Mouse (Mus musculus): Measurements from ENCODE around the gene Tm9sf1.

Gene Tm9sf1

DNA sequence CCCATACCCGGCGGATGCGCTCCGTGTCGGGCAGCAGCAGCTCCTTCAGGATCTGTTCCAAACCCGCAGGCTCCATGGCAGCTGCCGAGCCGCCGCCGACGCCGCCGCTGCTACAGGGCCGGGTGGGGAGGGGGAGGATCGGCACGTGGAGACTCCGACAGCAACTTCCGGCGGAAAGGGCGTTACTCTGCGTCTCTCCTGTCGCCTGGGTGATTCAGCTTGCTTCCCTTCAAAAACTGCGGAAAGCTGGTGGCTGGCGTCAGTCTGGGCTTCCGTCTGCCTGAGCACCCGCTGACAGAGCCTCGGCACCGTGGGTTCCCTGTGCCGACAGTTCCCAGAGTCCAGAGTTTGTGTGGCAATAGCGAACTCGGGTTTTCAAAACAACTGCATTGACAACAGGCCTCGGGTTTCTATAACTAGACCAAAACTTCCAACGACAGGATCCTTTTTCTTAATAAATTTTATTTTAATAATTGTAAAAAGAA is 8.0 kb downstream of the Tm9sf1 start, which contains the start of gene Ipo4:
Gene Ipo4 (minus strand): TSS at position 435 of the 485 bp plus-strand sequence.
- CTCF ChIA-PET = interaction anchor here (0.6 kb wide), 1 partner anchor 1402 kb away, joined by 3 read pairs; no protein-coding TSS in a partner anchor

GRCm38 (mm10) chr14:55634874-55635522 is 8.6 kb downstream of the Tm9sf1 start:
- CTCF ChIA-PET = interaction anchor here (0.7 kb wide), 1 partner anchor 110 kb away, joined by 3 read pairs; no protein-coding TSS in a partner anchor

- CTCF ChIA-PET = interaction anchor here (0.6 kb wide), 1 partner anchor 113 kb away, joined by 3 read pairs; no protein-coding TSS in a partner anchor
Measured at GRCm38 (mm10) chr14:55629312-55629711, 14.3 kb downstream of the Tm9sf1 start.

GRCm38 (mm10) chr14:55628077-55628827 is 15.4 kb downstream of the Tm9sf1 start:
- CTCF ChIA-PET = no interaction called here

DNA sequence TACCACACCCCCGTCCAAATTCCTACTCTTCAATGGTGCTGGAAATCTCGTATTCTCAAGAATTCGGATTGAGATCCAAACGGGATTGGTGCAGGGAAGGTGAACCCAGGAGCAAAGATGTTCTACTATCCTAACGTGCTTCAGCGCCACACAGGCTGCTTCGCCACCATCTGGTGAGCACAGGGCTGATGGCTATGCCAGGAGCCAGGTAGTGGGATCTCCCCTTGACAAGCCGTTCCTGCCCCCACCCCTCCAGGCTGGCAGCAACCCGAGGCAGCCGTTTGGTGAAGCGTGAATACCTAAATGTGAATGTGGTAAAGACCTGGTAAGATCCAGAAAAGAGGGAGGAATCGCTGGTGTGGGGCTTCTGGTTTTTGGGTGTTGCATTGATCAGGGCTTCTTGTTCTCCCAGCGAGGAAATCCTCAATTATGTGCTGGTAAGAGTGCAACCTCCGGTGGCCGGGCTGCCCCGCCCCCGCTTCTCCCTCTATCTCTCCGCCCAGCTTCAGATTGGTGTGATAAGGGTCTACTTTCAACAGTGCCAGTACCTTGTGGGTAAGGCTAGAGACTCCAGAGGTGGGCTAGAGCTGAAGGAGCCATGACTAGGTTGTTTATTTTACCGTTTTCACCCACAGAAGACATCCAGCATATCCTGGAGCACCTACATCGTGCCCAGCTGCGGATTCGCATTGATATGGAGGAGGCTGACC is 25.0 kb downstream of the Tm9sf1 start:
- CTCF ChIA-PET = interaction anchor here (0.5 kb wide), 1 partner anchor 26 kb away, joined by 5 read pairs; no protein-coding TSS in a partner anchor

GRCm38 (mm10) chr14:55617822-55618221 is 25.8 kb downstream of the Tm9sf1 start, which contains the start of gene Rec8:
Rec8 (plus strand) TSS chr14:55618037.
- CTCF ChIA-PET = interaction anchor here (0.6 to 0.8 kb wide), 2 partner anchors 163 to 1064 kb away, joined by 3 to 12 read pairs; no protein-coding TSS in a partner anchor

DNA sequence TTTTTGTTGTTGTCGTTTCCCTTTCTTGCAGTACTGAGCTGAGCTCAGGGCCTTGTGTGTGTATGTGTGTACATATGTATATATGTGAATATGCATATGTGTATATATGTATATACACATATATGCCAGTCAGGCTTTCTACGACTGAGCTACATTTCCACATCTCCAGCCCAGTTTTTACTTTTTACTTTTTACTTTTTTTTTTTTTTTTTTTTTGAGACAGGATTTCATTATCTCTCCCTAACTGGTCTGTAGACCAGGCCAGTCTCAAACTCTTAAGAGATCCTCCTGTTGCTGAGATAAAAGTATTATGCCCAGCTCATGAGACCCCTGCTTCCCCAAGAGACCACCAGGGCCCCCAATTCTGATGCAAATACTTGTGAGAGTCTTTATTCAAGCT is 26.8 kb downstream of the Tm9sf1 start:
- CTCF ChIA-PET = interaction anchor here (0.6 to 0.7 kb wide), 3 partner anchors 17 to 61 kb away, joined by 4 to 10 read pairs (median 5); no protein-coding TSS in a partner anchor

GRCm38 (mm10) chr14:55615876-55616275 is 27.7 kb downstream of the Tm9sf1 start:
- CTCF ChIA-PET = no interaction called here

GRCm38 (mm10) chr14:55614565-55615178 is 28.9 kb downstream of the Tm9sf1 start:
- CTCF ChIA-PET = no interaction called here

- CTCF ChIA-PET = no interaction called here
Measured at GRCm38 (mm10) chr14:55613346-55613745, 30.3 kb downstream of the Tm9sf1 start.

DNA sequence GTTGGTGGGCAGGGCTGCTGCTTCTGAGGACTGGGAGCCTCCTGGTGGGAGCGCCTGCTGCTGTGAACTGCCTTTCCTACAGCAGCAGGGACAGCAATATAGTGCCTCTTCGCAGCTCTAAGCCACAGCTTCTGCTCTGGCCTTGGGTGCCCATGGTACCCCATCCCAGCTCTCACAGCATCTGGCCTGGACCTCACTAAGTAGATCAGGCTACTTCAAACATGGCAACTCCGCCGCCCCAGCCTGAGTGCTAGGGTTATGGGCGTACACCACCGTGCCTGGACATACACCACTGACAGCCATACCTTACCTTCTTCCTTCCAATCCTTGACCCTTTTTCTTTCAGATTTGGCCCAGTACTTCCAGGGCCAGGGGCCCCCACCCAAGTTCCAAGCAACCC is 35.3 kb downstream of the Tm9sf1 start:
- CTCF ChIA-PET = no interaction called here

- CTCF ChIA-PET = interaction anchor here (0.5 to 0.7 kb wide), 2 partner anchors 54 to 59 kb away, joined by 3 to 8 read pairs; partner anchors contain the start of gene Mdp1
Measured at GRCm38 (mm10) chr14:55605743-55606459, 37.7 kb downstream of the Tm9sf1 start.

DNA sequence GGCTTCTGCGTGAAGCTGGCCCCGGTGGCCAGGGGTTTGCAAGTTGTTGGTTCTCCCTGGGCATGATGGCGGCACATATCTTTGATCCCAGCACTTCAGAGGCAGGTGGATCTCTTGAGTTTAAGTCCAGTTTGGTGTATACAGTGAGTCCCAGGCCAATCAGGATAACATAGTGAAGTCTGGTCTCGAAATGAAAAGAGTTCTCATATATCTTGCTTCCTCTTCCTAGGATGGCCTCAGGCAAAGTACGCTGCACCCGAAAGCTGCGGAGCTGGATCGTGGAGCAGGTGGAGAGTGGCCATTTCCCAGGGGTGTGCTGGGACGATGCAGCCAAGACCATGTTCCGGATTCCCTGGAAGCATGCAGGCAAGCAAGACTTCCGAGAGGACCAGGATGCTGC is 38.8 kb downstream of the Tm9sf1 start:
- CTCF ChIA-PET = interaction anchor here (0.8 kb wide), 1 partner anchor 419 kb away, joined by 3 read pairs; no protein-coding TSS in a partner anchor

DNA sequence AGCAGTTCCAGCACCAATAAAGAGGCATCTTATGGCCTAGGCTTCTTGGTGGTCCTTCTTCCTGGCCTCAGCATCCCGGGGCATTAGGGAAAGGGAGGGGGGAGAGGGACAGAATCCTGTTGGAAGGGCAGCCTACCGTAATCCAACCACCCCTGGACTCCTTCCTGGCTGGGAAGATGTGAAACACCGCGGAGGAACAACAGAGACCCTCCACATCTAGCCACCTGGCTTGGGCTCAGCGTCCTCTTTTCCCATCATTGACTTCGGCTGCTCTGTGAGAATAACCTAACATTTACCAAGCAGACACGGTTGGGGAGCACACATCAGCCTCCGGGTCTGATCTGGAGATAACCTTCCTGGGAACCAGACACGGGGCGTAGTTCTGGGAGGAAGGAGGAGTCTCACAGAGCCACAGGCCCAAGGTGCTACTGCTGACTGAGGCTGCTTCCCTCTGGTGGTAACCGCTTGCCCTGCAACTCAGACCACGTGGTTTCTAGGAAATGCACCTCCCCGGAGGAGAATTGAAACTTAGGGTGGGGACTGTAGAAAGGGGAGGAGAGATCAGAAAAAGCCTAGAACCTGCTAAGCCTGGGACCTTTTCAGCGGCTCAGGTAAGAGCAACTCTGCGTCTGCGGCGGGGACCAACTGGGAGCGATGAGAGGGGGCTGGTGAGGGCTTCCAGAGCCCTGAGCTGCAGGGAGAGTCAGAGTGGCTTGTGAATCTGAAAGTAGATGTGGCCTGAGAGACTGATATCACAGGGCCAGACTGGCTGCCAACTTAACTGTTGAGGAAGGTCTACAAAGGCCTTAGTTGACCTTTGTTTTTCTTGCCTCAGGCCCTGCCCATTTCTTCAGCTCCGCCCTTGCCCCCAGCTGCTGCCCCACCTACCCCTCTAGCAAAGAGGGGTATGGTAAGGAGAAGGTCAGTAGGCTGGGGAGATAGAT is 39.7 kb downstream of the Tm9sf1 start:
- CTCF ChIA-PET = interaction anchor here (0.8 kb wide), 1 partner anchor 418 kb away, joined by 3 read pairs; no protein-coding TSS in a partner anchor

- CTCF ChIA-PET = no interaction called here
Measured at GRCm38 (mm10) chr14:55603271-55603632, 40.4 kb downstream of the Tm9sf1 start, which contains the start of gene Irf9. Irf9 (plus strand) TSS chr14:55603571.

DNA sequence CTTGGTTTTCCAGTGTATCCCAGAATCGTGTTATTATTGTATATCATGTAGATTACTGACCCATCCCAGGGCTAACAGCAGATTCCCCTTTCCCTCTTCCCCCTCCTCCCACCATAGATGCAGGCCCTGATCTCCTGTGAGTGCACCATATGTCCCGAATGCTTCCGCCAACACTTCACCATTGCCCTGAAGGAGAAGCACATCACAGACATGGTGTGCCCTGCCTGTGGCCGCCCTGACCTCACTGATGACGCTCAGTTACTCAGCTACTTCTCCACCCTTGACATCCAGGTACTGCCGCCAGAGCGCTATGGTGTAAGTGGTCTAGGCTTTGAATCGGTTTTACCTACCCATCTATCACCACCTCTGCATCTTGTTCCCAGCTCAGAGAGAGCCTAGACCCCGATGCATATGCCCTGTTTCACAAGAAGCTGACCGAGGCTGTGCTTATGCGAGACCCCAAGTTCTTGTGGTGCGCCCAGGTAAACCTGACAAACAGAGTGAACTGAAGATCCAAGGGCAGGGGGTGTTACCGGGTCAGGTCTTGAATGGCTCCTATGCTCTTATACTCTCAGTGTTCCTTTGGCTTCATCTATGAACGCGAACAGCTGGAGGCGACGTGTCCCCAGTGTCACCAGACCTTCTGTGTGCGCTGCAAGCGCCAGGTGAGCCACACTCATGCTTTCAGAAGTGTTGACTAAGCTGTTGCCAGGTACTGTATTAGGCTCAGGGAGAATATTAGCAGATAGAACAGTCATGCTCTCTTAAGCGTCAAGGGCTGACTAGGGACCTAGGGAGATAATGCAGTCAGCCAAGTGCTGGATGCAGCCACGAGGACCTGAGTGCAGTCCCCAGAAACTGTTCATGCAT is 44.9 kb downstream of the Tm9sf1 start:
- CTCF ChIA-PET = no interaction called here

- CTCF ChIA-PET = no interaction called here
Measured at GRCm38 (mm10) chr14:55596036-55596690, 47.4 kb downstream of the Tm9sf1 start.

- CTCF ChIA-PET = no interaction called here
Measured at GRCm38 (mm10) chr14:55592226-55592625, 51.4 kb downstream of the Tm9sf1 start.
